Mouse (Mus musculus) spleen, postnatal 36 days (tissue): Measurements from ENCODE around the gene Ppm1h.
A peak's percentile ranks its signal among the peaks of the same experiment; 100 is the strongest.

ENCODE experiments used
- DNase-seq, 2 experiments: peaks; one replicate each; pipeline ENCODE4 v3.0.0; 2022; ENCODE audit warnings: low spot score in 2 of 2, mixed read lengths in 1 of 2

Gene Ppm1h

DNA sequence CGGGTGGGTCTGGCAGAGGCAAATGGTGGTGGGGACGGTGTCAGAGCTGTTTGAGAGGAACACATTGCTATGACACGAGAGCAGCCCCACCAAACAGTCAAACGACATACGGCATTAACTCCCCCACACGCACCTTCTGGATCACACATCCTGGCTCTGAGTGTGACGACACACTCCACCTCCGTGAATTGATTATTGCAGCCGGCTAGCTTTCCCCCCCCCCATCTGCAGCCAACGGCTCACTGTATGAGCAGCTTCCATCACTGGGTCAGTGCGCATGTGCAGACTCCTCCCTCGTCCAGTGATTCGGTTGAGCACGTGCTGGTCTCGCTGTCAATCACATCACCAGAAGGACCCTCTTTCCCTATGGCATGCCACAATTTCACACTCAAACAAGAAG, 178.6 kb downstream of the Ppm1h start:
- DNase-seq: no peak

- DNase-seq: no peak
Measured at GRCm38 (mm10) chr10:122858904-122859641, 180.5 kb downstream of the Ppm1h start.

- DNase-seq: no peak
Measured at GRCm38 (mm10) chr10:122859642-122859997, 181.1 kb downstream of the Ppm1h start.

- DNase-seq: no peak
Measured at GRCm38 (mm10) chr10:122860076-122860475, 181.5 kb downstream of the Ppm1h start.

DNA sequence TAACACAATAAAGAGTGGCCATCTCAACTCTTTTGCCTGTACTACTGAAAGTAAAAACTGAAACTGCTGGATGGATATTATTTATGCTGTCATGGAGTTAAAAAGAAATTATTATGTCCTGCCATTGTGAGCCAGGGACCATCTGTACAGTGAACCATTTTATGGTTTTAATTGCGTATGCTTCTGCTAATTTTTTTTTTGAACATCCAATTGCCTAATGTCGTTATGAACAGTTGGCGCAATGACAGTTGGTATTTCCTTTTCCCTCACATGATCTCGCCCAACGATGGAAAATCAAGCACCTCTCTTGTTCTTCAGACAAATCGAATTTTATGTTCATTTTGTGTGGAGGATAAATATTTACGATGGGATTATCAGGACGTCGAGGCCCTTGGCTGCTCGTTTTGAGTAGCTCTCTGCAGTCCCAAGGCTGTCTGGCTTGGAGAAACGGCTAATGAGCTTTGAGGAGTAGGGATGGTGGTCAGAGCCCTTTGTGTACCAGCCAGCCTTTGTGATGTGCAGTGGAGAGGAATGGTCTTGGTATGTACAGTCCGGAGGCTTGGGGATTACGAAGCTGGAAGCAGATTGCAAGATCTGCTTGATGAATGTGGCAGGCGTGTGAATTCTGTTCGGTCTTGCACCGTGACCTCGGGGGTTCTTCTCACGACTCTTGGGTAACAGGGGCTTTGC, 183.3 kb downstream of the Ppm1h start:
- DNase-seq: no peak

GRCm38 (mm10) chr10:122862386-122863023, 183.9 kb downstream of the Ppm1h start:
- DNase-seq: no peak

- DNase-seq: no peak
Measured at GRCm38 (mm10) chr10:122869865-122870503, 191.4 kb downstream of the Ppm1h start.

DNA sequence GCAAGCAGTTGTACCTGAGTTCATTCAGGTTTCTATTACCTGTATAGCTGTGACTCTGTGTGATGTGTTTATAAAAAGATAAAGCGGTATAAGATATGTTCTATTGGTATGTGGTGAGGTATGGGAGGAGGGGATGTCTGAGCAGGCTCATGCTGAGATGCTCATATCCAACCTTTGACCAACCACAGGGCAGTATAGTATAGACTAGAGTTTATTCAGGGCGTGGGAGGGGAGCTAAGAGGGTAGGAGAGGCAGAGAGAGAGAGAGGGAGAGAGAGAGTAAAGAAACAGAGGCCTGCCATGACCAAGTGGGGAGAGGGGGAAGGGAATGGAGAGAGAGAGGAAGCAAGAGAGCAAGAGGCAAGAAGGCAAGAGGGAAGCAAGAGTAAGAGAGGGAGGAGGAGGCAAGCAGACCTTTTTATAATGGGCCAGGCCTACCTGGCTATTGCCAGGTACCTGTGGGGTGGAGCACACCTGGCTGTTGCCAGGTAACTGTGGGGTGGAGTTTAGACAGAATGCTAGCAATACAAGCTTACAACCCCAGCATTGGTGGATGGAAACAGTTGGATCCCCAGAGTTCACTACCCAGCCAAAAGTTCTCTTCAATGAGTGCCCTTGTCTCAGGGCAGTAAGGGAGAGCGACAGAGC, 192.4 kb downstream of the Ppm1h start:
- DNase-seq: no peak

DNA sequence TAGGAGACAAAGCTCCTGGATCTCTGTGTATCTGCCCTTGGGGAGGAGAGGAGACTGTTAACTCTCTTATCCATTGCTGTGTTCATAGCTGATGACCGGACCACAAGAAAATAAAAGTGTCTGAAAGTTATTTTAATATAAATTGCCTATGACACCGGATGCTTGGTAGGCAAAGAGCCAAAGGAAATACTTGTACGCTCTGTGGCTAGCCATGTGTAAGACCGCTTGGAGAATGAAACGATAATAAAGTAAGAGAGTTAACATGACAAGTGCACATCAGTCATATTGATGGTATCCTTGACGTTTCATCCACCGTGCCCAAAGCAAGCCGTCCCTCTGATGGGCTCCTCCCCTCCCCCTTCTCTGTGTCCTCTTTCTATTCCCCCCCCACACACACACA, 194.2 kb downstream of the Ppm1h start:
- no peak for DNase-seq

DNA sequence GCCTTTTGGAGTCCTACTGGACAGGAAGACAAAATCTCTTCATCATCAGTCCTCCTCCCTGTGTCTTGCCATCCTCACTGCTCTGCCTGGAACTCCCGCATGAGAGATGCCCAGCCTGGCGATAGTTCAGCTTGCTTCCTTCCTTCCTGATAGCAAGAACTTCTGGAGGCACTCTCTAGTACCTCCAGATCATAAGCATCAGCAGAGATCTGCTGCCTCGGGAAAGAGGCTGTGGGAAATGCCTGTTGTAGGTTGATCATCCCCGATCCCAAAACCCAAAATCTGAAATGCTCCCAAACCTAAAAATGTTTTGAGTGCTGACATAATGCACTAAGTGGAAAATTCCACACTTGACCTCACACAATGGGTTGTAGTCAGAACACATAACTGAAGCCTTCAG, 198.4 kb downstream of the Ppm1h start:
- no peak for DNase-seq

- DNase-seq: no peak
Measured at GRCm38 (mm10) chr10:122877436-122877835, 198.9 kb downstream of the Ppm1h start.

- no peak for DNase-seq
Measured at GRCm38 (mm10) chr10:122881456-122881855, 202.9 kb downstream of the Ppm1h start.

- peak in 1 of 2 experiments; percentile 9 for DNase-seq
Measured at GRCm38 (mm10) chr10:122882614-122883013, 204.1 kb downstream of the Ppm1h start.

DNA sequence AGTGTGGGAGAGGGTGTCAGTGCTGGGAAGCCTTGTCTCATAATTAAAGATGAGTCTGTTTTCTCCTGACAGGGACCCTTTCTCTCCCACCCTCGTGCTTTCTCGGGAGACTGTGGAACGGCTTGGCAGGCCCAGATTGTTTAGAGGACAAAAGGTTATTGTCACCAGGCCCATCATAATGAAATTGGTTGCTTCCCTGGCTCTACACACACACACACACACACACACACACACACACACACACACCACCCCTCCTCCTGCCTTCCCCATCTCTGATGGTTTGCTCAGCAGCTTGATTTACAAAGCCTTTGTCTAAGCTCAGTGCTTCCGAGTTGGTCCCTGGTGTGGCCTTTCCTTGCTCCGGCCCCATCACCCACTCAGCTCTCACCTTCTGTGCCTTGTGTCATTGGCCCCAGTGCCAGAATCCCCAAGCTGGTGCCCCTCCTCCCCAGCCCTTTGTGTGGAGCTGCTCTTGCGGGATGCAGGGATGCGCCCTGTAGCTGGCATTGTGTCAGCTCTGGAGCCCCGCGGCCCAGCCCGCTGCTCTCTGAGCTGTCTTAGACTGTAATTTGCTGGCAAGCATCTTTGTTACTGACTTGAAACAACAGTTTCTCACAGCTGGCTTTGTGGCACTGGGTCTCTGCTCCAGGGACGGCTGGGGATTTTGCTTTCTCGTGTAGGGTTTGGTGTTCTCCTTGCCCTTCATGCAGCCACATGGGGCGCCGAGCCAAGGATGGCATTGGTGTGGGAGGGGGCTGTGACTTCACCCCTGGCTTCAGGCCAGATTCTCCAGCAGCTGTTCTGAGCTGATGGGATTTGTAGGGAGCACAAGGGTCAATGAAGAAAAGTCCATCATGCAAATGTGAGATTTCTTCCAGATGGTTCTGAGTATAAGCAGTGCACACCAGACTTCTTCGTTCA, 205.5 kb downstream of the Ppm1h start:
- DNase-seq: peak in 1 of 2 experiments; percentile 7

GRCm38 (mm10) chr10:122885301-122885700, 206.7 kb downstream of the Ppm1h start:
- DNase-seq: no peak

DNA sequence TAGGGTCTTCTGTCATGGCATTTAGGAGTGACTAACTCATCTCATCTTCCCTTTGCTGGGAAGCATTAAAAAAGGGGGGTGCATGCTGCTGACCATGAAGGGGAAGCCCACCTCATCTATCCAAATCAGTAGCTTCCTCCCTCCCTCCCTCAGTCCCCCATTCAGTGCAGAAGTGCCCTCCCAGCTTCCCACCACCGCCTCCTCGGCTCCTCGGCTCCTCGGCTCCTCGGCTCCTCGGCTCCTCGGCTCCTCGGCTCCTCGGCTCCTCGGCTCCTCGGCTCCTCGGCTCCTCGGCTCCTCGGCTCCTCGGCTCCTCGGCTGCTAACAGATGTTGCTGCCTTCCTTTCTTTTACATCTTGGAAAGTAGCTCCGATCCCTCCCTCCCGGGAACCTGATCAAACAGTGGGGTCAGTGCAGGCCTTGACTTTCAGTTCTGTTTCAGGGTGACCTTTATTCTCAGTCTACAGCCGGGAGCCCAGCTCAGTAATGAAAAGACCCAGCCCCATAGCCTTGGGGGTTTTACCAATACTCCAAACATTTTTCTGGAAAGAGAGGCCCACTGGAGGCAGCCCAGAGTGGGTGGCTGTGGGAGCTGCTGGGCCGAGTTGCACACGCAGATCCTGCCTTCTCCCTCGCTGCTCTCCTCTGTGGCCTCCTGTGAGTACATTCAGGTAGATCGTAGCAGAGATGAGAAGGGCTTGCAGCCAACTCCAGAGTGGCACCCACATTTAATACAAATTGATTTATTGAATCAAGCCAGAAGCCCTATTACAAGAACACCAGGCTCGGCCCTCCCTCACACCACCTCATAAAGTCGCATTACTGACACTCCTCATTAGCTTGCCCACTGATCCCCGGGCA, 207.7 kb downstream of the Ppm1h start:
- DNase-seq: no peak

GRCm38 (mm10) chr10:122886916-122887527, 208.5 kb downstream of the Ppm1h start:
- DNase-seq: no peak

DNA sequence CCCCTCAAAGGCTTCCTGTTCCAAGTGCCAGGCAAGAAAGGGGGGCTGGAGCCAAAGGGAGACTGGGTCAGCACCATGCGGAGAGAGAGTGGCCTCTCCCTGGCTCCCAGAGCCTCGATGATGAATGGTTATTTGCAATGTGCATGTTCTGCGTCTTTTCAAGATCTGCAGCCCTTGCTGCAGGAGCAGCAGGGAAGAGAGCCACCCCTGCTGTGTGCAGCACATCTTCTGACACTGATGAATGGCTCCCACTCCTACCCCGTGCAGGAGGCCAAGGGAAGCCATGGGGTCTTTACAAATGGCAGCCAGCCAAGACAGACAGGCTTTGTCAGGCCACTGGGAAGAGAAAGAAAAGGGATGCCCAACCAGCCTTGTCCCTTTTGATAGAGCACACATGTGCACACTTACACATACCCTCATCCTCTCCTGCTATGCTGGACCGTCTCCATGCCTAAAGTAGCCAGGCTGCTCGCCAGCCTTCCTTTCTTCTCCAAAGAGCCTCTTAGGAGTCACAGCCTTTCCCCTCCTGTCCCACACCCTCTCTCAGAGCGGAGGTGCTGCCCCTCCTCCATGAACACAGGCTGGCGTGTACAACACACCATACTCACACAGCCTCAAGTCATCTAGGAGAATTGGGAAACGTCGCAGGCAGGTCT, 209.1 kb downstream of the Ppm1h start:
- DNase-seq: no peak
